Mouse (Mus musculus): Measurements from ENCODE around the gene Gtf3c2. TPM values are rescaled to one million over a fixed set of nuclear protein-coding genes. Genes with fewer than 3 reads are reported as not detected.

Gene Gtf3c2
- polyA plus RNA-seq, 1 experiment: 46.9 TPM

GRCm38 (mm10) chr5:31198616-31199320, 18.8 kb upstream of the Gtf3c2 start:
- 77% methylated on average over 5 of the region's 5 CpGs for WGBS
- DNase-seq (ENCODE audit: low read depth, low spot score): no peak

- 76% methylated on average over 9 of the region's 9 CpGs for WGBS
- DNase-seq (ENCODE audit: low read depth, low spot score): no peak
Observed at GRCm38 (mm10) chr5:31198170-31198569, 18.2 kb upstream of the Gtf3c2 start.

- WGBS: 92% methylated on average over 12 of the region's 12 CpGs
- no peak for DNase-seq (ENCODE audit: low read depth, low spot score)
Observed at GRCm38 (mm10) chr5:31197072-31197471, 17.1 kb upstream of the Gtf3c2 start.

GRCm38 (mm10) chr5:31196207-31196606, 16.3 kb upstream of the Gtf3c2 start:
- 84% methylated on average over 10 of the region's 10 CpGs for WGBS
- DNase-seq (ENCODE audit: low read depth, low spot score): no peak

- 83% methylated on average over 4 of the region's 4 CpGs for WGBS
- no peak for DNase-seq (ENCODE audit: low read depth, low spot score)
Observed at GRCm38 (mm10) chr5:31195671-31196070, 15.7 kb upstream of the Gtf3c2 start.

GRCm38 (mm10) chr5:31194486-31195485, 14.8 kb upstream of the Gtf3c2 start:
- 83% methylated on average over 16 of the region's 16 CpGs for WGBS
- no peak for DNase-seq (ENCODE audit: low read depth, low spot score)

GRCm38 (mm10) chr5:31193631-31194281, 13.8 kb upstream of the Gtf3c2 start:
- DNase-seq (ENCODE audit: low read depth, low spot score): no peak
- 6% methylated on average over 25 of the region's 25 CpGs for WGBS

- peak; percentile 98 for DNase-seq (ENCODE audit: low read depth, low spot score)
- WGBS: under 1% methylated on average over 48 of the region's 48 CpGs
Observed at GRCm38 (mm10) chr5:31192939-31193630, 13.1 kb upstream of the Gtf3c2 start, which contains the start of the genes Snx17 and Eif2b4. TSS of gene Snx17 (plus strand) at chr5:31193227. TSS of gene Eif2b4 (minus strand) at chr5:31193430.

- 6% methylated on average over 42 of the region's 42 CpGs for WGBS
- peak; percentile 76 for DNase-seq (ENCODE audit: low read depth, low spot score)
Observed at GRCm38 (mm10) chr5:31192045-31192938, 12.3 kb upstream of the Gtf3c2 start.

GRCm38 (mm10) chr5:31190201-31190600, 10.3 kb upstream of the Gtf3c2 start:
- WGBS: 92% methylated on average over 9 of the region's 9 CpGs

GRCm38 (mm10) chr5:31188223-31188840, 8.4 kb upstream of the Gtf3c2 start:
- 70% methylated on average over 4 of the region's 4 CpGs for WGBS
- no peak for DNase-seq (ENCODE audit: low read depth, low spot score)

More at GRCm38 (mm10) chr5:31190201-31190600, 10.3 kb upstream of the Gtf3c2 start:
- no peak for DNase-seq (ENCODE audit: low read depth, low spot score)

- no peak for DNase-seq (ENCODE audit: low read depth, low spot score)
- WGBS: 53% methylated on average over 4 of the region's 4 CpGs
Observed at GRCm38 (mm10) chr5:31183678-31184077, 3.7 kb upstream of the Gtf3c2 start.

- no peak for DNase-seq (ENCODE audit: low read depth, low spot score)
- 90% methylated on average over 9 of the region's 9 CpGs for whole genome bisulfite sequencing
Observed at GRCm38 (mm10) chr5:31181183-31181770, 1.3 kb upstream of the Gtf3c2 start.

- WGBS: under 1% methylated on average over 25 of the region's 25 CpGs
- no peak for DNase-seq (ENCODE audit: low read depth, low spot score)
Observed at GRCm38 (mm10) chr5:31179301-31179765, 611 bp downstream of the Gtf3c2 start.

GRCm38 (mm10) chr5:31168630-31169029, 11.3 kb downstream of the Gtf3c2 start:
- 87% methylated on average over 4 of the region's 4 CpGs for WGBS
- no peak for DNase-seq (ENCODE audit: low read depth, low spot score)

- WGBS: 96% methylated on average over 1 of the region's 1 CpGs
- DNase-seq (ENCODE audit: low read depth, low spot score): no peak
Observed at GRCm38 (mm10) chr5:31164878-31165277, 15.1 kb downstream of the Gtf3c2 start.

- DNase-seq (ENCODE audit: low read depth, low spot score): peak; percentile 53
Observed at GRCm38 (mm10) chr5:31162462-31162861, 17.5 kb downstream of the Gtf3c2 start.
